In the genomic region with DNA sequence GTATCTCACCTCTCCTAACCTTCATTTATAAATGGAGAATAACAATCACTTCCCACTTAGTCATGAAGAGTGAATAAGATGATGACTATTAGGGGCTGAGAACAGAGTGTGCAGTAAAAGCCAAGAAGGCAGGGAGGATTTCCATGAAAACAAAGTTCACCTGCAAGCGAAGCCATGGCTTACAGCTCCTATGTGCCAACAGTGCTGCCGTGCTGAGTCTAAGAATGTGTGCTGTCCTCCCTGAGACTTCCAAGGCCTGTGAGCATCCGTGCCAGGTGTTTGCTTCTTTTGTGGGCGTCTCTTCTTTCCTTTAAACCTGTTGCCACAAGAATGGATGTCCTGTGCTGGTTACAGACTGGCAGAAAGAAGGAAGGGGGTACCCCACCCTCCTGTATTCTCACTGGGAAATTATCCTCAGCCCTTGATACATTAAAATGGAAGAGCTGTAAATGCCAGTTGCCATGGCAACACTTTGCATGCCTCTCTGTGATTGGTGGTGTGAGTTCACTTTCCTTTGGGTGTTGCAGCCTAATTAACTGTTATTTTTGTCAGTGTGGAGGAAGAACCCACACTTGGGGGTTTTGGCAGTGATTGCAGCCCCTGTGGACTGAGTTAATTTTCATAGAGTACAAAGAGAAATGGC, we compare ENCODE assay signal across 8 mouse cellular contexts.
A peak's percentile ranks its signal among the peaks of the same experiment; 100 is the strongest.
DNase-seq lines count a peak whose midpoint lies in the region; ATAC-seq and TF ChIP-seq lines count a peak whose summit lies in the region.

No protein-coding gene starts in this region.

- H3K36me3 ChIP-seq in forebrain, embryonic 16.5 days (ENCODE audit: control insufficient read depth, insufficient read depth): no peaks in the 10 kb centered on the region
- H3K36me3 ChIP-seq in midbrain, postnatal 0 days (ENCODE audit: insufficient read depth, low read length): no peaks in the 10 kb centered on the region
- H3K36me3 ChIP-seq in kidney, embryonic 14.5 days (ENCODE audit: control insufficient read depth, insufficient read depth, low read length): no peaks in the 10 kb centered on the region

- TF ChIP-seq CTCF in midbrain, postnatal 0 days (IDR thresholded peaks at IDR 0.05): no peak
- no peak for TF ChIP-seq CTCF in gastrocnemius, adult 2 months (IDR thresholded peaks at IDR 0.05)

- WGBS in forebrain, embryonic 16.5 days: 13% methylated on average over 4 of the region's 4 CpGs
- whole genome bisulfite sequencing in midbrain, postnatal 0 days: 29% methylated on average over 4 of the region's 4 CpGs
- WGBS in kidney, embryonic 14.5 days: 62% methylated on average over 4 of the region's 4 CpGs

- no peak overlapping the region for H3K4me3 ChIP-seq in forebrain, embryonic 16.5 days (replicated peaks; ENCODE audit: low read length)
- H3K4me3 ChIP-seq in midbrain, postnatal 0 days (ENCODE audit: low read depth, low read length): no peak overlapping the region
- H3K4me3 ChIP-seq in kidney, embryonic 14.5 days (ENCODE audit: low read length): no peak overlapping the region
- H3K4me3 ChIP-seq in gastrocnemius, adult 2 months: no peak overlapping the region

- no peak overlapping the region for H3K9ac ChIP-seq in forebrain, embryonic 16.5 days (replicated peaks; ENCODE audit: low read depth, low read length)
- H3K9ac ChIP-seq in midbrain, postnatal 0 days (replicated peaks; ENCODE audit: low read length, poor library complexity, severe bottlenecking): no peak overlapping the region
- no peak overlapping the region for H3K9ac ChIP-seq in kidney, embryonic 14.5 days (ENCODE audit: low read depth, low read length)

- H3K27me3 ChIP-seq in forebrain, embryonic 16.5 days (replicated peaks; ENCODE audit: control insufficient read depth, insufficient read depth, low read length): no peaks in the 10 kb centered on the region
- no peaks in the 10 kb centered on the region for H3K27me3 ChIP-seq in midbrain, postnatal 0 days (ENCODE audit: insufficient read depth, low read length)
- H3K27me3 ChIP-seq in kidney, embryonic 14.5 days (ENCODE audit: control insufficient read depth, insufficient read depth, low read length): no peaks in the 10 kb centered on the region

- ATAC-seq in forebrain, embryonic 16.5 days: peak; percentile 92
- peak; percentile 78 for ATAC-seq in midbrain, postnatal 0 days (ENCODE audit: low FRiP score)
- no peak for ATAC-seq in kidney, embryonic 14.5 days (ENCODE audit: low FRiP score, low TSS enrichment)

- H3K27ac ChIP-seq in forebrain, embryonic 16.5 days (ENCODE audit: low read length): peak overlapping the region; percentile 56
- H3K27ac ChIP-seq in midbrain, postnatal 0 days (ENCODE audit: low read depth, low read length): peak overlapping the region; percentile 39; the same call in 1 of the 2 replicates
- H3K27ac ChIP-seq in kidney, embryonic 14.5 days (ENCODE audit: low read depth, low read length): no peak overlapping the region
- no peak overlapping the region for H3K27ac ChIP-seq in gastrocnemius, adult 2 months

- H3K4me1 ChIP-seq in forebrain, embryonic 16.5 days (replicated peaks; ENCODE audit: control insufficient read depth, insufficient read depth, low read length): peaks cover 16% of the 10 kb centered on the region
- 0 out of 2 replicates have a peak, but pooled peaks cover 5% of the 10 kb centered on the region for H3K4me1 ChIP-seq in midbrain, postnatal 0 days (ENCODE audit: insufficient read depth, low read length)
- no peaks in the 10 kb centered on the region for H3K4me1 ChIP-seq in kidney, embryonic 14.5 days (ENCODE audit: control insufficient read depth, insufficient read depth, low read length)

- peak overlapping the region; percentile 27 for H3K4me2 ChIP-seq in forebrain, embryonic 16.5 days (ENCODE audit: low read length)
- peak overlapping the region; percentile 15; the same call in 1 of the 2 replicates for H3K4me2 ChIP-seq in midbrain, postnatal 0 days (ENCODE audit: low read depth, low read length, poor library complexity, severe bottlenecking)
- H3K4me2 ChIP-seq in kidney, embryonic 14.5 days (replicated peaks; ENCODE audit: low read depth, low read length): no peak overlapping the region

- intact Hi-C loops in gastrocnemius, adult 2 months (cut with DNase I): no loop called here

- H3K9me3 ChIP-seq in forebrain, embryonic 16.5 days (ENCODE audit: control insufficient read depth, low read length): no peaks in the 10 kb centered on the region
- no peaks in the 10 kb centered on the region for H3K9me3 ChIP-seq in midbrain, postnatal 0 days (ENCODE audit: low read length)
- H3K9me3 ChIP-seq in kidney, embryonic 14.5 days (ENCODE audit: control insufficient read depth, low read length): no peaks in the 10 kb centered on the region

- peak; percentile 33 for DNase-seq in embryo, embryonic 11 days
- DNase-seq in layer of hippocampus, postnatal 25 days (ENCODE audit: extremely low spot score in 1 of 2, low spot score in 1 of 2): peak; percentile 32 to 39
- DNase-seq in midbrain, postnatal 0 days (ENCODE audit: low spot score): peak; percentile 80
- no peak for DNase-seq in heart, adult 18-20 months
- no peak for DNase-seq in gastrocnemius, adult 2 months
- no peak for DNase-seq in ovary, postnatal 14 days (ENCODE audit: low spot score)

Comparison
In these comparisons a context has a peak if more than half of its experiments do, and no peak if none do; other contexts are left out.
1. DNase-seq: peak in embryo, embryonic 11 days (single experiment), layer of hippocampus, postnatal 25 days (2 of 2) and midbrain, postnatal 0 days (single experiment); none in heart, adult 18-20 months (0 of 2), gastrocnemius, adult 2 months (single experiment) and ovary, postnatal 14 days (single experiment).
2. H3K27ac ChIP-seq: peak in forebrain, embryonic 16.5 days (single experiment) and midbrain, postnatal 0 days (single experiment); none in kidney, embryonic 14.5 days (single experiment) and gastrocnemius, adult 2 months (single experiment).